Mouse (Mus musculus): Measurements from ENCODE around the gene Dpp9. TPM values are rescaled to one million over a fixed set of nuclear protein-coding genes. Genes with fewer than 3 reads are reported as not detected.

Gene Dpp9
- polyA plus RNA-seq, 1 experiment from 2014 or later = 27.8 TPM

DNA sequence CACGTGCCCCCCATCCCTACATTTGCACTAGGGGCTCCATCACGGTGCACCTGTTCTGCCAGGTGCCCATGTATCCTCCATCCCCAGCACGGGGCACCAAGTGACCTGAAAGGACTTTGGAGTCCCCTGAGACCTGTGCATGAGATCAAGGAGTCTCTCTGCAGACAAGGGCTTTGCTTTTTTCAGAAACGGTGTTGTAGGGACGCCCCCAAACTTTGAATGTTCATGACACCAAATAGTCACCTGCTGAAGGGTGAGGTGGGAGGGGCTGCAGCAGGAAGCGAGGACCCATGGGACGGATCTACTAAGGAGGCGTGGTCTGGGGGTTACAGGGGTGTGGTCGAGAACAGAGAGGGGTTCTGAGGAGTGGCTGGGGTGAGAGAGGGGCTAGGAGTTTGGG lies 70.4 kb downstream of the Dpp9 start:
- H3K4me2 ChIP-seq = peak overlapping the region; percentile 90
- H3K9me3 ChIP-seq = no peaks in the 10 kb centered on the region
- H3K27ac ChIP-seq = no peak overlapping the region
- H3K36me3 ChIP-seq (replicated peaks) = no peaks in the 10 kb centered on the region
- peaks cover 7% of the 10 kb centered on the region for H3K27me3 ChIP-seq (replicated peaks)
- H3K4me3 ChIP-seq = peak overlapping the region; percentile 39
- ATAC-seq (replicated peaks) = peak; percentile 19
- WGBS = 21% methylated on average over 9 of the region's 9 CpGs
- H3K4me1 ChIP-seq = peaks cover 20% of the 10 kb centered on the region
- H3K9ac ChIP-seq = peak overlapping the region; percentile 59

- WGBS = 64% methylated on average over 12 of the region's 12 CpGs
- H3K9me3 ChIP-seq = no peaks in the 10 kb centered on the region
- no peak for ATAC-seq (replicated peaks)
- H3K4me3 ChIP-seq = no peak overlapping the region
- H3K27me3 ChIP-seq (replicated peaks) = peaks cover 7% of the 10 kb centered on the region
- H3K27ac ChIP-seq = no peak overlapping the region
- H3K36me3 ChIP-seq (replicated peaks) = no peaks in the 10 kb centered on the region
- no peak overlapping the region for H3K4me2 ChIP-seq
- peaks cover 22% of the 10 kb centered on the region for H3K4me1 ChIP-seq
- H3K9ac ChIP-seq = no peak overlapping the region
Measured at GRCm38 (mm10) chr17:56147420-56147819, 71.3 kb downstream of the Dpp9 start.

- Histone ChIP-seq H3K9me3 (no peaks in the 10 kb centered on the region), H3K4me1 (peaks cover 35% of the 10 kb centered on the region), H3K27ac (peak overlapping the region; percentile 9; the same call in 1 of the 2 replicates), H3K36me3 (replicated peaks) (no peaks in the 10 kb centered on the region), H3K4me2 (no peak overlapping the region), H3K27me3 (replicated peaks) (peaks cover 11% of the 10 kb centered on the region), H3K4me3 (no peak overlapping the region), H3K9ac (no peak overlapping the region)
- WGBS = 22% methylated on average over 9 of the region's 9 CpGs
- no peak for ATAC-seq (replicated peaks)
Measured at GRCm38 (mm10) chr17:56146131-56146530, 72.6 kb downstream of the Dpp9 start.

- H3K27me3 ChIP-seq (replicated peaks) = 0 out of 2 replicates have a peak, but pooled peaks cover 8% of the 10 kb centered on the region
- 74% methylated on average over 9 of the region's 9 CpGs for WGBS
Measured at GRCm38 (mm10) chr17:56144546-56144945, 74.2 kb downstream of the Dpp9 start.

GRCm38 (mm10) chr17:56141702-56142605 lies 76.8 kb downstream of the Dpp9 start:
- Histone ChIP-seq H3K9me3 (no peaks in the 10 kb centered on the region), H3K27me3 (replicated peaks) (0 out of 2 replicates have a peak, but pooled peaks cover 5% of the 10 kb centered on the region), H3K4me3 (peak overlapping the region; percentile 45), H3K36me3 (replicated peaks) (no peaks in the 10 kb centered on the region), H3K4me2 (peak overlapping the region; percentile 72), H3K27ac (no peak overlapping the region), H3K4me1 (peaks cover 50% of the 10 kb centered on the region), H3K9ac (peak overlapping the region; percentile 51)
- peak; percentile 55 for ATAC-seq (replicated peaks)
- WGBS = under 1% methylated on average over 39 of the region's 47 CpGs

More at GRCm38 (mm10) chr17:56144546-56144945, 74.2 kb downstream of the Dpp9 start:
- Histone ChIP-seq H3K4me3 (no peak overlapping the region), H3K4me2 (no peak overlapping the region), H3K9me3 (no peaks in the 10 kb centered on the region), H3K9ac (no peak overlapping the region), H3K27ac (no peak overlapping the region), H3K4me1 (peaks cover 44% of the 10 kb centered on the region), H3K36me3 (replicated peaks) (no peaks in the 10 kb centered on the region)
- ATAC-seq (replicated peaks) = no peak

GRCm38 (mm10) chr17:56139858-56140595 lies 78.7 kb downstream of the Dpp9 start, which contains the start of gene Sema6b:
Gene Sema6b, minus strand, starts transcription at chr17:56140343.
- Histone ChIP-seq H3K36me3 (replicated peaks) (no peaks in the 10 kb centered on the region), H3K27me3 (replicated peaks) (0 out of 2 replicates have a peak, but pooled peaks cover 5% of the 10 kb centered on the region), H3K4me3 (peak within 1 kb of the TSS; percentile 93), H3K27ac (peak within 1 kb of the TSS; percentile 84), H3K4me1 (peaks cover 43% of the 10 kb centered on the region), H3K9ac (peak within 1 kb of the TSS; percentile 92), H3K9me3 (no peaks in the 10 kb centered on the region), H3K4me2 (peak within 1 kb of the TSS; percentile 80)
- peak; percentile 38 for ATAC-seq (replicated peaks)
- under 1% methylated on average over 79 of the region's 79 CpGs for WGBS

DNA sequence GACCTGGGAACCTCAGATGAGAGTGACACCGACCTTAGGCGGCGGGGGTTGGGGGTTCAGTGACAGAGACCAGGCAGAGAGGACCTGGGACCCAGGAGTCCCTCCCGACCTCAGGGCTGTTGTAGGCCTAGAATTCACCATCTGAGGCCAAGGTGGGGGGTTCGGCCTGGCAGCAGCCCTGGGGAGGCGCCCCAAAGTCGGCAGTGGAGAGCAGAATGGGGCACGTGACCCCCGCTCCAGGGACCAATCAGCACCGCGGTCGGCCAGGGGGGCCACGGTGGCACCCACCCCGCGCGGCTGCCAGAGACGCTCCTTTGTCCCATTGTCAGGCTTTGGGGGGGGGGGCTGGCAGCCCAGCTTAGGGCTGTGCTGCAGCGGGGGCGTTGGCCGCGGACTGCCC lies 79.3 kb downstream of the Dpp9 start:
- WGBS = 5% methylated on average over 20 of the region's 21 CpGs
- Histone ChIP-seq H3K27me3 (replicated peaks) (0 out of 2 replicates have a peak, but pooled peaks cover 5% of the 10 kb centered on the region), H3K4me1 (peaks cover 50% of the 10 kb centered on the region)

DNA sequence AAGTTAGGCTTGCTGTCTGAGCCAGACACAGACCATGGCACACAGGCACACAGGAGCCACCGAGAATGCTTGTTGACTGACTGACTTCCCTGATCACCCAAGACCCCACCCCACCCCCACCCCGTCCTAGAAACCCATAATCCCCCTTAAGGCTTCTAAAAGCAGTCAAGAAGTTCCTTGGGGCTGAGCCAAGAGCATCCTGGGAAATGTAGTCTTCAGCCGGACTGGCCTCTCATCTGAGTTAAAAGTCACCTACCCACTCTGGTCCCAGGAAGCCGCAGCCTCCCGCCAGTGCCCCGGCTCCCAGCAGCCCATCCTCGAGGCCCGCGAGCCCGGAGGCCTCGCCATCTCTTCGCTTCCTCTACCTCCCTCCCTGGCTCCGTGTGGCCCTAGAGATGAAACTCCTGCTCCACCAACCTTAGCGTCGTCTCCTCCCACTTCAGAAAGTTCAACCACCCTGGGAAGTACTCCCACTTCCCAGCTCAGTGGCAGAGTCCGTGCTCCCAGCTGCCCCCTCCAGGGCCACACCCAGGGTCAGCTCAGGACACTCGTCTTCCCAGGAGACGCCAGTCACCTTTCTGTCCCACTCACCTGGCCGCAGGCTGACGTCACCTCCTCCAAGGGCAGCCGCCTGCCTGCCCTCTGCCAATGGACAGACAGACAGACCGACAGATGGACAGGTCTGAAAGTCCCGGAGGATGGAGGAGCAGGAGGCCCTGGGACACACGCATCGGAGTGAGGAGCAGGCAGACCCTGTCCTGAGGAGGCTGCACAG lies 80.7 kb downstream of the Dpp9 start:
- ATAC-seq (replicated peaks) = no peak
- 13% methylated on average over 25 of the region's 25 CpGs for WGBS
- Histone ChIP-seq H3K4me3 (peak overlapping the region; percentile 93), H3K9ac (peak overlapping the region; percentile 92; the same call in 1 of the 2 replicates), H3K27me3 (replicated peaks) (0 out of 2 replicates have a peak, but pooled peaks cover 5% of the 10 kb centered on the region), H3K4me2 (peak overlapping the region; percentile 80), H3K36me3 (replicated peaks) (no peaks in the 10 kb centered on the region), H3K4me1 (peaks cover 62% of the 10 kb centered on the region), H3K27ac (no peak overlapping the region), H3K9me3 (no peaks in the 10 kb centered on the region)

More for the DNA sequence above, 79.3 kb downstream of the Dpp9 start:
- Histone ChIP-seq H3K9me3 (no peaks in the 10 kb centered on the region), H3K4me3 (peak overlapping the region; percentile 93), H3K27ac (peak overlapping the region; percentile 84), H3K4me2 (peak overlapping the region; percentile 80), H3K9ac (peak overlapping the region; percentile 92), H3K36me3 (replicated peaks) (no peaks in the 10 kb centered on the region)
- ATAC-seq (replicated peaks) = peak; percentile 26

MicroRNA genes within 50 kb of the gene (microRNA counts, 519-probe panel; counts per million panel counts)
- microRNA mmu-miR-7b = 2,442 counts per million, percentile 46 among the panel's probes with 10 or more counts

Small RNAs within 50 kb of the gene (microRNA-seq; reads per million reads assigned to microRNA genes)
- gene Gm44397 = not detected
- gene Mir7b = 2,881 reads per million, percentile 87 among the genes with 10 or more reads in this experiment

Other genes starting within 250 kb of the Dpp9 start
- gene Shd, start 248.4 kb downstream of the Dpp9 start, polyA plus RNA-seq (2015; fragmentation: Nextera tagmentation; extraction: Ambion mirVana) = 209 and 217 TPM in 2 replicates
- 203 and 208 TPM in 2 replicates for gene Fsd1, start 232.4 kb downstream of the Dpp9 start, polyA plus RNA-seq (2015; fragmentation: Nextera tagmentation; extraction: Ambion mirVana)
- 5.8 and 6.0 TPM in 2 replicates for gene Stap2, start 213.3 kb downstream of the Dpp9 start, polyA plus RNA-seq (2015; fragmentation: Nextera tagmentation; extraction: Ambion mirVana)
- gene Mpnd, start 213.2 kb downstream of the Dpp9 start, polyA plus RNA-seq (2015; fragmentation: Nextera tagmentation; extraction: Ambion mirVana) = 152 and 167 TPM in 2 replicates
- 117 and 119 TPM in 2 replicates for gene Sh3gl1, start 182.3 kb downstream of the Dpp9 start, polyA plus RNA-seq (2015; fragmentation: Nextera tagmentation; extraction: Ambion mirVana)
- gene Chaf1a, start 178.5 kb downstream of the Dpp9 start, polyA plus RNA-seq (2015; fragmentation: Nextera tagmentation; extraction: Ambion mirVana) = 5.0 and 5.5 TPM in 2 replicates
- 80.2 and 85.2 TPM in 2 replicates for gene Ubxn6, start 143.9 kb downstream of the Dpp9 start, polyA plus RNA-seq (2015; fragmentation: Nextera tagmentation; extraction: Ambion mirVana)
- 162 and 164 TPM in 2 replicates for gene Hdgfl2, start 139.3 kb downstream of the Dpp9 start, polyA plus RNA-seq (2015; fragmentation: Nextera tagmentation; extraction: Ambion mirVana)
- 0.13 and 0.15 TPM in 2 replicates for gene Plin4, start 109.1 kb downstream of the Dpp9 start, polyA plus RNA-seq (2015; fragmentation: Nextera tagmentation; extraction: Ambion mirVana)
- gene Plin5, start 101.3 kb downstream of the Dpp9 start, polyA plus RNA-seq (2015; fragmentation: Nextera tagmentation; extraction: Ambion mirVana) = 1.9 and 2.1 TPM in 2 replicates
- 0.12 and 0.28 TPM in 2 replicates for gene Lrg1, start 96.9 kb downstream of the Dpp9 start, polyA plus RNA-seq (2015; fragmentation: Nextera tagmentation; extraction: Ambion mirVana)
- gene Sema6b, start 78.6 kb downstream of the Dpp9 start, polyA plus RNA-seq (2015; fragmentation: Nextera tagmentation; extraction: Ambion mirVana) = 19.0 and 21.4 TPM in 2 replicates
- gene Tnfaip8l1, start 56.4 kb downstream of the Dpp9 start, polyA plus RNA-seq (2015; fragmentation: Nextera tagmentation; extraction: Ambion mirVana) = 11.1 and 12.7 TPM in 2 replicates
- 74.9 and 76.4 TPM in 2 replicates for gene Mydgf, start 35.0 kb downstream of the Dpp9 start, polyA plus RNA-seq (2015; fragmentation: Nextera tagmentation; extraction: Ambion mirVana)
- 20.1 and 20.5 TPM in 2 replicates for gene Fem1a, start 37.9 kb upstream of the Dpp9 start, polyA plus RNA-seq (2015; fragmentation: Nextera tagmentation; extraction: Ambion mirVana)
- gene Ticam1, start 57.9 kb upstream of the Dpp9 start, polyA plus RNA-seq (2015; fragmentation: Nextera tagmentation; extraction: Ambion mirVana) = 1.2 and 1.5 TPM in 2 replicates
- 12.0 and 13.3 TPM in 2 replicates for gene Plin3, start 74.0 kb upstream of the Dpp9 start, polyA plus RNA-seq (2015; fragmentation: Nextera tagmentation; extraction: Ambion mirVana)
- gene Arrdc5, start 81.4 kb upstream of the Dpp9 start, polyA plus RNA-seq (2015; fragmentation: Nextera tagmentation; extraction: Ambion mirVana) = not detected in 2 replicates
- 19.2 and 20.8 TPM in 2 replicates for gene Uhrf1, start 84.4 kb upstream of the Dpp9 start, polyA plus RNA-seq (2015; fragmentation: Nextera tagmentation; extraction: Ambion mirVana)
- 86.3 and 86.6 TPM in 2 replicates for gene Kdm4b, start 107.2 kb upstream of the Dpp9 start, polyA plus RNA-seq (2015; fragmentation: Nextera tagmentation; extraction: Ambion mirVana)

Measured in midbrain, embryonic 15.5 days (tissue).